Mouse (Mus musculus) cerebellum, postnatal 10 days (tissue): ENCODE measurements at regions not wholly inside any gene's neighbourhood (a gene's known extent, or its start where the extent isn't known, plus 50 kb on each side); places are given as distances from the start of the nearest gene placed in this dataset.

Experiments
- DNase-seq, 2 experiments: peaks; one replicate each; pipeline ENCODE4 v3.0.0; 2021; ENCODE audit warnings: mixed read lengths in 2 of 2

DNA sequence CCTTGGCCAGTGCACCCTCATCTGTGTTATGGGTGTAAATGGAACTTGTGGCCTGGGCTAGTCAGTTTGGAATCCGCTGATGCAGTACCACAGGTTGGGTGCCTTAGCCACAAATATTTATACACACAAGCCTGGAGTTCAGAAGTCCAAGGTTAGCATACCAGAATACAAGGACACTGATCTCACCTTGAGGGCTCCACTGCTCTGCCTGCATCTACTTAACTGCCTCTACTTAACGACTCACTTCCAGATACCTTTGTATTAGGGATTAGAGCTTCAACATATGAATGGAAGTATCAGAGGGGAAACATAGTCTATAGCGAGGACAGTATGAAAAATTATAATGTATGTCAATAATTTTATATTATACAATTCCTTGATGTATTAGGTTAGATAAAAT lies 57.5 kb downstream of the Tmem174 start:
- DNase-seq, result no peak

DNA sequence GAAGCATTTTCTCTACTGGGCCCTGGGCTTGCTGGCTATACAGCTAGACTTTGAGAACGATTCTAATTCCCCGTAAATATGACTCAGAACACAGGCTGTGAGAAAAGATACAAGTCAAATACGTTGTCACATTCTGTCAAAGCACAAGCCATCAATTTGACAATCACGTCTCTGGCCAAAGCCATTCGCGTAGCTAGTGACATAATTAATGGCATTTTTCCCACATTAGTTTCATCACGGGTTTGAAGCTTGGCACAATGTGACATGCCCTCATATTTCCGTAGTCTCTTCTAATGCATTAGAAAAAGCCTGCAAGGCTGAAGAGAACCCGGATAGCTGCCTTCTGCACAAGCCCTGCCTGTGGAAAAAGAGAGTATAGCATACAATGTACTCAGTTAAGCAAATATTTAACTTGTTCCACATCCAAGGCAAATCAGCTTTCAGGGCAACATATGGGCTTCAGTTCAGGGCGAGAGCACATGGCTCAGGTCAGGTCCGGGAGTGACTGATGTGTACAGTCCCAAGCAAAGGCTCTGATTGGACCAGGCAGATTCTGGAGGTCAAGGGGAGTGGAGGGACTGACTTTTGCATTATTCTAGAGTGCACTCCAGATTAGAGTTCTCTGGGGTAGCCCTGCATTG lies 58.7 kb downstream of the Tmem174 start:
- DNase-seq, result peak in 1 of 2 experiments; percentile 33

DNA sequence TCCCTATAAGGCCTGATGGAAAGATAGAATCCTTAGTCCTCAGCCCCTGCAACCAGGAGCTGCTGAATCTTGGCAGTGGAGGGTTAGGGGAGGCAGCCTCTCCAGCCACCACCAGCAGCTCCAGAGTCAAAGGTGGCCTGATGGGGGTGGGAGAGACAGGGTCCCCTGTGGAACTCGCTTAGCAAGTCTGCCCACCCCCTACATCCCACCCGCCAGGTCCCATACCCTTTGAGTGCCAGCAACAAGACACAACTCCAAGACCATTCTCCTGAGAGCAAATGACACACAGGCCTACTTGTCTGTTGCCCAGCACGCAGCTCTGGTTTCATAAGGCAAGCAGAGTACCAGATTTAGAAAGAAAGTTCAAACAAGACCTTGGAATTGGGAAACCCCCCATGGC lies 61.1 kb downstream of the Tmem174 start:
- no peak for DNase-seq

DNA sequence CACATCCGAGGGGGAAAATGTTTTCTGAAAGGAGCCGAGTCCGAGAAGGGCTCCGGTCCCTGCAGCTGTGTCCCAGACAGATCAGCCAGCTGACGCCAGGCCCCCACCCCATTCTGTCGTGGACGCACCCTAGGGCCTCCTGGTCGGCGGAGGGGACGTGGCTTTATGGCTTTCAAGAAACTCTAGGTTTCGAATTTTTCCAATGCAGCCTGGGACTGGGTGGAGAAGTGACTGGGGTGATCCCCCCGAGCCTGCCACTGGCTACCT lies 63.2 kb downstream of the Tmem174 start:
- no peak for DNase-seq

- DNase-seq, result peak; percentile 32 to 36
These were observed 63.8 kb downstream of the Tmem174 start for GRCm38 (mm10) chr13:98573261-98574056.

DNA sequence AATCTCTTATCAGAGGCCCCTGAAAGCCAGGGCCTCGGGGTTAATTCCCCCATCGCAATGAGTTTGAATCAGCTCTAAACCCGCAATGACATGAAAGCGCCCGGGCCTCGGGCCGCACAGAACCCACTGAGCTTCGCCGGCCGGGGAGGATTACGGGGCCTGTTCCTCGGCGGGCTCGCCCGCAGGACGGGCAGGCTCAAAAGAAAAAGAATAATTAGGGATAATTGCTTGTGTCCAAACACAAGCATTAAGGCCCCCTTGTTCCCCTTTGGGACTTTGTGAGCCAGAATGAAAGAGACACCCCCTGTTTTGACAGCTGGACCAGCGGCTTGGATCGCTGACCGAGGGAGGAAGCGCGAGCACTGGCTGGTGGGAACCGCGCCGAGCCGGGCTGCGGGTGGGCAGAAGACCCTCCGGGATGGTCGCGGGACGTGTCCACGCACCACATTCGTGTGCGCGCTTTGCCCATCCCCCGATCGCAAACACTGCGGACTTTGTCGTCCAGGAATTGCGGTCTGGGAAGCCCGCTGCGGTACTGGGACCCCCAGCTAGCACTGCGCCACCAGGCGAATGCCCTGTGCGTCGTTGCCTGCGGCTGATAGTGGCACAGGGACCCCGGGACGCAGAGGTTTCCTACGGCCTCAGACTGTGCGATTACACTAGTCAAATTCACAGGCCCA lies 64.5 kb downstream of the Tmem174 start:
- DNase-seq, result peak; percentile 53 to 57

DNA sequence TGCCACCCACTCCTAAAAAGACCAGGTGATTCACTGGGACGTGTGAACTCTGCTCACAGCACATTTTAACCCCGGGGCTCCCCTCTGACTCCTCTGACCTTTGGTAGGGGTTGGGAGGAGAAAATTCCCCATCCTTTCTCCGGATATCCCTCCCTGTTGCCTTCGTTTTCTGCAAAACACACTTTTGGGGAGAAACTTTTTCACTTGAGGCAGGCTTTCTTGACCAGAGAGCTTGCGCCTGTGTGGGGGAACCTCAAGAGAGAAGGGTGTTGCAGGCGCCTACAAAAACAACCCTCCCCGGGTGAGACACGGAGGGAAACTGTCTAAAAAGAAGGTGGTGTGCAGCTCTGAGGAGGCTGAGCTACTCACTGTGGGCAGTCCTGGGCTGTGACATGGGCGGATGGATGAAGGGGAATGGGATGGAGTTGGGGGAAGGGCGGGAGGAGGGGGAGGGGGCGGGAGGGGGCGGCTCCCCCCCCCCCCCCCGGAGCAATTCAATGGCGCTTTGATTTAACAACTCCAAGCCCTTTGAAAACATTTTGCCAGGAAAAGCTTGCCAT lies 65.1 kb downstream of the Tmem174 start:
- DNase-seq, result no peak

- DNase-seq, result no peak
These were observed 66.2 kb downstream of the Tmem174 start for GRCm38 (mm10) chr13:98571051-98571450.

GRCm38 (mm10) chr13:98555693-98556092 lies 63.9 kb upstream of the Gm10320 start:
- DNase-seq, result no peak

GRCm38 (mm10) chr13:98551471-98552020 lies 59.7 kb upstream of the Gm10320 start:
- no peak for DNase-seq

DNA sequence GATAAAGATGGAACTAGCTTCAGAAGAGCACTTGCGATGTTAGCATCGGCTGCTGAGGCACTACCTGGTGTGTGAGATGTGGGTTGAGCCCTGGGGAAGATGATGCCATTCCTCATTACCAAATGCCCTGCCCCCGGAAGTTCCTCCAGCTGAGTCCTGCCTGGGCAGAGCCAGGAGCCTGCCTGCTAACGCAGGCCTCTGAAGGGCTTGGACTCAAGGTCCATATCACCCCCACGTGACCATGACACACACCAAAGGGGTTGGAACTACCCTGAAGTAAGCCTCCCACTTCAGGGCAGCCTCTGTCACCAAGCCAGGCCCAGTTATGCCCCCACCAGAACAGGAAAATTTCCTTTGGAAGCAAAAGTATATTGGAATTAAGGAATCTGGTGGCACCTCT lies 55.4 kb upstream of the Gm10320 start:
- no peak for DNase-seq

DNA sequence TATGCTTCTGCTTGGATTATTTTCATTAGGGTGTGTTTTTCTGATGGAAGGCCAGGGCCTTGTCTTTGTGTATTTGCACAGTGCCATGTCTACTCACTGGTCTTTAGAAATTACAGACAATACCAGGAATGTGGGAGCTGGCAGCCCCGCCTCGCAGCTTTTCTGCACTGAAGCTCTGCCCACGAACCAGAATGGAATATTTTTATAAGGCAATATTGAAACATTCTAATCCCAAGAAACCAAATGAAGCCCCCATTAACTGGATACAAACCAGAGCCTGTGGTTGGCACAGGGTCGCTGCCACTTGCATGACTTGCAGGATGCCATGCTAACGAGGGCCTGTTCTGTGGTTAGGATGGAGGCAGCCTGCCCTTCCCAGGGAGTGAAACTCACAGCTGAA lies 54.3 kb upstream of the Gm10320 start:
- DNase-seq, result no peak

DNA sequence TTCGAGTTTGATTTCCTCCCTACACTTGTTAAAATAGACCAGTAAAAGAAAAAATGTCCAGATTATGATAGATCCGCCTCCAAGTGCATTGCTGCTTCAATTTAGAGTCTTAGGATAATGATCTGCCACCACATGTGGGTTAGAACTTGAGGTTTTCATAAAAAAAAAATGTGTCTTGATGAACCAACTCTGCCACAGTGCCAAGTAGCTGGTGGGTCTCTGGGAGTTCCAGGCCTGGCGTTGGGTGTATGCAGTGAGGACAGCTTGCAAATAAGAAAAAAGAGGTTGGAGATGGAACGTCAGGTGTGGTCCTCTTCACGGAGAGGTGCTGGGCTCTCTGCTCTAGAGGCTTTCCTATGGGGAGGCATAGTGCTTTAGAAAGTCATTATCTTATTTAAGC lies 53.6 kb upstream of the Gm10320 start:
- DNase-seq, result no peak

DNA sequence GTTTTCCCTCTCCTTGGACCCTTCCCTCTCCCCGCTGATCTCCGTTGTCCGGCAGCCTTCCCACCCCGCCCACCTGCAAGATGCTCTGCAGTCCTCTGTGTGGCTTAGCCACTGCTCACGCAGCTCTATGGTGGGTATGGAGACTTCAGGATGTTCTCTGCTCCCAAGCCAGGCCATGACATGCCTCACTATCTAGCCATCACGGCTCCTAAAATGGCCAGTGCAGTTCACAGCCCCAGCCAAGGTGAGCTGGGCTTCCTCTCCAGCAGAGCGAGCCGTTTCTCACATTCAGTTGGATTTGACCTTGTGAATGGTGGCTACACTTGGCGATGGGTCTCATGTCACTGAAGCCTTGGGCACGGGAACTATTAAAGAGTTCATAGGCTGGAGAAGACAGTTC lies 52.2 kb upstream of the Gm10320 start:
- DNase-seq, result no peak
